Mouse (Mus musculus) neutrophil, adult 5-6 weeks (primary cell): ENCODE measurements around the gene Zyx. TPM values are rescaled to one million over a fixed set of nuclear protein-coding genes. Genes with fewer than 3 reads are reported as not detected.

Experiments
- ATAC-seq: fragments of 151-379, 151-347 bp; 2 replicates; pipeline ENCODE4 v1.8.0; 2017; ENCODE audit warnings: mild to moderate bottlenecking, moderate TSS enrichment; ENCODE audit not compliant: insufficient number of reproducible peaks, poor library complexity, low FRiP score, severe bottlenecking; ENCODE audit errors: extremely low read depth
- total RNA-seq: library from RNA; stranded (forward); fragments of 200-1000 nt; gene quantifications from 2 replicates; pipeline ENCODE4 v1.2.3, GENCODE M21; 2017

Zyx gene
- total RNA-seq, 1 experiment from 2014 or later, result 356 TPM

- ATAC-seq, result peak; percentile 21; the same call in 1 of the 2 replicates
Observed at GRCm38 (mm10) chr6:42349006-42349425, 414 bp upstream of the Zyx start.

- ATAC-seq, result no peak
Observed at GRCm38 (mm10) chr6:42350021-42350967, 864 bp downstream of the Zyx start.

- ATAC-seq, result no peak
Observed at GRCm38 (mm10) chr6:42350968-42351775, 1.7 kb downstream of the Zyx start.

DNA sequence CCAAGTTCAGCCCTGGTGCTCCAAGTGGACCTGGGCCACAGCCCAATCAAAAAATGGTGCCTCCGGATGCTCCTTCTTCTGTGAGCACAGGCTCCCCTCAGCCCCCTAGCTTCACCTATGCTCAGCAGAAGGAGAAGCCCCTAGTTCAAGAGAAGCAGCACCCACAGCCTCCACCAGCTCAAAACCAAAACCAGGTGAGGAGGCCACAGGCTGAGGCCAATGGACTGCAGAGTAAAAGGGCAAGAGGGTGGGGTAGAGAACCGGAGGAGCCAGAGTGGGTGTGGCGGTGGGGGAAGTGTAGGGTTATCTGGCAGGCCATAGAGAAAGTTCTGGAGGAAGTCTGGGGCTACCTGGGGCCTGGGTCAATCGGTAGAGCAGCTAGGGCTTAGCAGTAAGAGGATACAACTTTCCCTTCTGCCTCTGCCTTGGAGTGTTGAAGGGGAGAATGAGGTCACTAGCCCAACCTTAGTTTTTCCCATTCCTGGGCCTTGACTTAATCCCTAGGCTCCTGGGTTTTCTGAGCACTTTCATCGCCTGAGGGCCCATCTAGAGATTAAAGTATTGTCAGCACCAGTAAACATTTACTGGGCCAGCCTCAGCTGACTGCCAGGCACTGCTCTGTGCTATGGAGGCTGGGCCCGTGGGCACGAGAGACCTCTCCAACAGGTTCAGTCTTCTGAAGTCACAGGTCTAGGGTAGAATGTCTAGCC is 2.5 kb downstream of the Zyx start:
- peak; percentile 9; the same call in 1 of the 2 replicates for ATAC-seq

DNA sequence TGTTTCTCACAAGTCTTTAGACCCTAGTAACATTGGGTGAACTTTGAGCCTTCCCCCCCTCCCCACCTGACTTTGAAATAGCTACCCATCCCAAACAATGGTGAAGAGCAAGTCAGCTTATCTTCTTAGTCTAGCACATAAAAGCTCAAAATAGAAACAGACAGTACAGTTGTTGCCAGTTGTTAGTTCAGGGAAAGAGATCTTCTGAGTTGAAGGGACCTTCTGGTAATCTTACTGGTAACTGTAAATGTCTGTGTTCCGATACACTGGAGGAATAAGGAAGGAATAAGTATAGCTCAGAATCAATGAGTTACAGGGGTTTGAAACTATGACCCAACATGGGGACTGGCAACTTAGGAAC is 3.0 kb downstream of the Zyx start:
- ATAC-seq, result no peak

- peak; percentile 57 for ATAC-seq
Observed at GRCm38 (mm10) chr6:42353180-42353579, 3.8 kb downstream of the Zyx start.

DNA sequence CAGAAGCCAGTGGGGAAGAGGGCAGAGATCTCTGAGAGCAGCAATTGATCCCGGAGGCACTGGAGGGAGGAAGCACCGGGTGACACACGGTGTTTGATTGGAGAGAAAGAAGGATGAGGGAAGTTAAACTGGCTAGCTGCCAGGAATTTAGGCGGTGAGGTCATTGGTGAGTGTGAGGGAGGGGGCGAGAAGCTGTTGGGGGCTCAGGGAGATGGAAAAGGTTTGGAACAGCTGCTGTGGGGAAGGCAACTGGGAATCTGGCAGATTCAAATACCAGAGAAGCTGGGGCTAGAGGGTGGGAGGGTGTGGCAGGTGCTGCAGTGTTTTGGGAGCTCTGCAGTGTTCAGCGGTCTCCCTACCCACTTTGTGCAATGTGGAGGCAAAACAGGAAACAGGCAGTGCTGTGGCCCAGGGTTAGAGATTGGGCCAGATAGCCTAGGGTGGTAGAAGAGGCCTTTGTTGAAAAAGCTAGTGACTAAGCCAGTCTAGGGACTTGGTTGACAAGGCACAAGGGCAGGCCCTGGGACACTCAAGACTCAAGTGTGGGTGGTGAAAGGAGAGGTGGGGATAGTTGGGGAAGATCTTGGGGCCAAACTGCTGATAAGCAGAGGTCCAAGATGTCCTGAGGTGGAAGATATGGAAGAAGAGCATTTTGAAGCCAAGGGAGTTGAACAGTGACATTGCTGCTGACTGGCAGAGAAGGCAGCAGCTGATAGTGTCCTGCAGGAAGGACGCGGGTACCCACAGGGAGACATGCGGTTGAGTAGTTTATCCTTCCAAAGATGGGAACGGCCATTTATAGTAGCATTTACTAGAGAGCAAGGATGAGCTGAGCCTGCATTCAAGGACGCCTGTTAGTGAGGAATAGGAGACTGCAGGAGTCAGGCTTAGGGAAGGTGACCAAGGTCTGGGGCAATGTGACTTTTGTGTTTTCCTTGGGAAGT is 4.9 kb downstream of the Zyx start:
- ATAC-seq, result no peak

GRCm38 (mm10) chr6:42355366-42355765 is 5.9 kb downstream of the Zyx start:
- ATAC-seq, result no peak

GRCm38 (mm10) chr6:42355794-42356600 is 6.6 kb downstream of the Zyx start:
- no peak for ATAC-seq

- no peak for ATAC-seq
Observed at GRCm38 (mm10) chr6:42356913-42357312, 7.5 kb downstream of the Zyx start.

GRCm38 (mm10) chr6:42357901-42358300 is 8.5 kb downstream of the Zyx start:
- ATAC-seq, result no peak

GRCm38 (mm10) chr6:42358901-42359300 is 9.5 kb downstream of the Zyx start:
- ATAC-seq, result no peak

- no peak for ATAC-seq
Observed at GRCm38 (mm10) chr6:42359364-42360147, 10.1 kb downstream of the Zyx start.

GRCm38 (mm10) chr6:42360231-42360840 is 10.9 kb downstream of the Zyx start:
- ATAC-seq, result no peak

DNA sequence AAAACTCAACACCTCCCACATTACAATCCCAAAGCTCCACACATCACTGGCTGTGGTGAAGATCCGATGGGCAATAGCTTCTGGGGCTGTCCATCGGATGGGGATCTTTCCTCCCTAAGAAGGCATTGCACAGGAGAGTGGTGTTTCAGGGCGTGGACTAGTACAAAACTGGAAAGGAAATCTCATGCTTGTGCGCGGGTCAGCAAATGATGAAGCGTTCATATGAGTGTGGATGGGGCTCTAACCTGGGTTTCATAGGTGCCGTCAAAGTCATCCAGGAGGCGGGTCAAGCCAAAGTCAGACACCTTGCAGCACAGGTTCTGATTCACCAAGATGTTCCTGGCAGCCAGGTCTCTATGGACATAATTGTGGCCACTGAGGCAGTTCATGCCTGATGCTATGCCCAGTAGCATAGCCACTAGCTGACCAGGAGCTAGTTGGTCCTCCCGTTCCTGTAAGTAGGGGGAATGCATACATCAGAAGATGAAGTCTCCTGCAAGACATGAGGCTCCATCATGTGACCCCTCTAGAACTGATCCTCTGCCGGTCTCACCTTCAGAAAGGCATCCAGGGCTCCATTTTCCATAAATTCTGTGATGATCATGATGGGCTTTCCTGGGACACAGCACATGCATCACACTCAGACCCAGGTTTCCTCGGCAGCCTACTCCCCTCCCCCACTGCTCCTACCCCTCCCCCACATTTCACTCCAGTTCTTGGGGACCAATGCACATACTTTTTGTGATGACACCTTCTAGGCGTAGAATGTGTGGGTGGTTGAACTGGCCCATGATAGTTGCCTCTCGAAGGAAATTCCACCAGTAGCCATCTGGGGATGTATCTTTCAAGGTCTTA is 11.8 kb downstream of the Zyx start:
- no peak for ATAC-seq

DNA sequence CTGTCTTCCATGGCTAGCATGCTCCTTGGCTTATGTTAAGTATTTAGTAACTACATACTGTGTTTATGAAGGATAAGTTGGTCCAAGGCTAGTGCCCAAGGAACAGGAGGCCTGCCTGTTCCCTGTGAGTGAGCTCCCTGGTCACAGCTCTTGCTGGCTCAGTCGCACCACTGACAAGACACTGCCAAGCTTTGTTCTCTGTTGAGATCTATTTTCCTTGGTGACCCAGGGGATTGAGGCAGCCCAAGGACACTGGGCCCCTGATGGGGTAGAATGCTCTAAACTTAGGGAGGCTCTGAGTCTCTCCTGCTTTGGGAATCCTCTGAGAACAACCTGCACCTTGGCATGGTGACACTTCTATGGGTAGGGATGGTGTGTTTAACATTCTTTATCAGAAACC is 12.6 kb downstream of the Zyx start:
- no peak for ATAC-seq
